Mouse (Mus musculus): Measurements from ENCODE around the gene Bcl9l. TPM values are rescaled to one million over a fixed set of nuclear protein-coding genes. Genes with fewer than 3 reads are reported as not detected.
A peak's percentile ranks its signal among the peaks of the same experiment; 100 is the strongest.

The Bcl9l gene
- total RNA-seq, 4 experiments from 2014 or later = 61.8 to 68.3 (median 64.9) TPM

DNA sequence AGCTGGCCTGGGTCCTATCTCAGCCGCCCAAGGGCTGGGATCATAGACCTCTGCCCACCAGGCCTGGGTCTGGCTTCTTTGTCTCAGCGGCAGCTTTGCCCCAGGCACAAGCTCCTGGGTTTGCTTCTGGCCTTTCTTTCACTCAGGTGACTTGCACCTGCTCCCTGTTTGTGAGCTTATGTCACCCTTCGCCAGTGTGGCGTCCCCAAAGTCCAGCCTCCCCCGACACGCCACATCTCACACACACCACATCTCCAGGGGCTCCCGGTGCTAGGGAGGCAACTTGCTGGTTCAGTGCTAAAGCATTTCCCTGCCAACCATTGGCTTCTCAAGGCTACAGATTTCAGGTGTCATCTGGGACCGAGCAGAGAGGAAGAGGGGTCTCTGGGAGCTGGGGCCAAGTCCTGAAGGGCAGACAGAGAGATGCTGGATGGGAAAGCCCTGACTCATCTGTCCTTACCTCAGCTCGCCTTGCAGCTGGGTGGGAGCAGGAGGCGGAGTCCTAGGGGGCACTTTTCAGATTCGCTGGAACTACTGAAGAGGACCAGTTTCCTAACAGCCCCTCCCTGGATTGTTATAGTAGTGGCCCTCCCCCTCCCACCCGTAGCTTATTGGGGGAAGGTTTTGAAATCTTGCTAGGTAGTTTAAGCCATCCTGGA lies 14.3 kb downstream of the Bcl9l start:
- DNase-seq (ENCODE audit: low spot score in 2 of 2) = no peak

GRCm38 (mm10) chr9:44497624-44498377 lies 15.2 kb downstream of the Bcl9l start:
- DNase-seq (ENCODE audit: low spot score in 2 of 2) = no peak

DNA sequence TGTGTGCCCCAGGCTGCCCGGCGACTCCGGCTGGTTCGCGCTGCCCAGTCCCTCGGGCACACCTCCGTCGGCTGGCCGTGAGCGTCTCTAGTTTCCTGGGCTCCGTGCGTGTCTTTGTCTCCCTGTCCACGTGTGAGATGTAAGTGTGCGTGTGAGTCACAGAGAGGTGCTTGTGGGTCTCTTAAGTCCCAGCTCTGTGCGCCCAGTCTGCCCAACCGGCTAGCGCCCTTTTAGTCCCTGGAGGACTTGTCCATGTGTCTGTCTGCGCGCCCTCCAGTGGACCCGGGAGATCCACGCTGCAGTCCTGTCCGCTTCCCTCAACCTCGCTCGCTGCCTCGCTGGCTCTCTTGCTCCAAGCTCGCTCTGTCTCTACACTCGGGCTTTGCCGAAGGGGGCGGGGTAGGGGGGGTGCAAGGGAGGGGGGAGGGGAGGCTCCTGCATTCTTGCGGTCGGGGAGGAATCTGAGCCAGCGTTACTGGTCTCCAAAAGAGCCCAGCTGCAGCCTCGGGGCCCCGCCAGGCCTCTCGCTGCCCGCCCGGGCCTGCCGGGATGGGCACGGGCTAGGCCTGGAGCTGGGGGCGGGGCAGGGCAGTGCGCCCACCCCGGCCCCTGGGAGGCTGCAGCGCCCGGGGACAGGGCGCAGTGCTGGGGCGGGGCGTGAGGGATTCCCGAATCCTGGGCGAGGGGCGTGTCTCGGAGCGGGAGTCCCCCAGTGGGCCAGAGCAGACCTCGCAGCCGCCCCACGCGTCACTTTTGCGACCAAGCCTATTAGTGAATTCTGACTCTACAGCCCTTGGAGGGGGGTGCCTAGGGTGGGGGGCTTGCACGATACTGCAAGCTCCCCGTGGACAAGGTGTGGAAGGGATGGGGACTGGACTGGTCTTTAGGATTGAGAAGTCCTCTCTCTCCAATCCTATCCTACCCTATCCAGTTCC lies 16.1 kb downstream of the Bcl9l start:
- peak in 1 of 2 experiments; percentile 55 for DNase-seq (ENCODE audit: low spot score in 2 of 2)

- no peak for DNase-seq (ENCODE audit: low spot score in 2 of 2)
These were observed 16.9 kb downstream of the Bcl9l start for GRCm38 (mm10) chr9:44499356-44500162.

DNA sequence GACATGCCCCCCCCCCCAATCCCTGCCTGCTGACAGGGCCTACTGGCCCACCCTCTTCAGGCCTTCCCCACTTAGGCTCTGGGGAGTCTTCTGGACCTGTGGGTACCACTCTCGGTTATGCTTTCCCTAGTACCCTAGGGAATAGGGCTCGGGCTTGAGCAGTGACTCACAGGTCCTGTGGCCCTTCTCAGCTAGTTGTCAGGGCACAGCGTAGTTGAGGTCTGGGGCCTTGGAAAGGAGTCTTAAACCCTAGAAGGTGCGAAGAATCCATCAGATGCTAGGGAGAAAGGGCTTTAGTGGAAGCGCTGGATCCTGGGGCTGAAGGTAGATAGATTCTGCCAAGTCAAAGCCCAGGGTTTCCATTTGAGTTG lies 17.5 kb downstream of the Bcl9l start:
- no peak for DNase-seq (ENCODE audit: low spot score in 2 of 2)

DNA sequence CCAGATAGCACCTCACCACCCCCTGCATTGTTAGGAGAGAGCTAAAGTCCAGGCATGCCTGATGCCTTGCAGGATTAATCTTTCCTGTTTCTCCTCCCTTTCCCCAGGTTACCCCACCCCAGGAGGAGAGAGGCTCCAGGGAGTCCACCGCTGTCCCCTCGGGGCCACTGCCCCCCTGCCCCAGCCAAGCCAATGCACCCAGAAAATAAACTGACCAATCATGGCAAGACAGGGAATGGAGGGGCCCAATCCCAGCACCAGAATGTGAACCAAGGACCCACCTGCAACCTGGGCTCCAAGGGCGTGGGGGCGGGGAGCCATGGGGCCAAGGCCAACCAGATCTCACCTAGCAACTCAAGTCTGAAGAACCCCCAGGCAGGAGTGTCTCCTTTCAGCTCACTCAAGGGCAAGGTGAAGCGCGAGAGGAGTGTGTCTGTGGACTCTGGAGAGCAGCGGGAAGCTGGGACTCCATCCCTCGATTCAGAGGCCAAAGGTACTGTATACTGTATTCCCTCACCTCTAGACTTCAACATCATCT lies 18.1 kb downstream of the Bcl9l start:
- DNase-seq (ENCODE audit: low spot score in 2 of 2) = no peak

DNA sequence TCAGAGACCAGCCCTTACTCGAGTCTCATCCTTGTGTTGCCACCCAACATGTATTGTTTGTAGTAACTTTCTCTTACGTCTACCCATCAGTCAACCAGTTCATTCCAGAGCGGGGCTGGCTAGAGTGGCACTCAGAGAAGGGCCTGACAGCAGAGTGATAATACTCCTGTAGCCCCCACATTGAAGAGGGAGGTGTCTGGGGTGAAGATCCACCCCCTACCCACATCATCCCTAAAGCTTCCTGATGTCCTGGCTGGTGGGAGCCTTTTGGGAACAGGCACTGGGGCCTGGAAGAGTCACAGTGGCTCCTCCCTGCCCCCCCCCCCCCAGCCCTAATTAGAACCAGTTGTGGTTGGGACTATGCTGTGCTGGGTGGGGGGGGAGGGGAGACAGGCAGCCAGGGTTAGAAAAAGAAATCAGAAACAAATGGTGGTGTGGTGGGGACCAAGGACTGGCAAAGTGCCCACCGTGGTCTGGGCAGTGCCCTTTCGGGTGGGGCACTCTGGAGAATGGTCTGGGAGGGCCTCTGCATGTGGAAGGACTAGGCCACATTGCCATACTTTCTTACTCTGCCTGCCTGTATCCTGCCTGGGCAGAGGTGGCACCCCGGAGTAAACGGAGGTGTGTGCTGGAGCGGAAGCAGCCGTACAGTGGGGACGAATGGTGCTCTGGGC lies 18.7 kb downstream of the Bcl9l start:
- no peak for DNase-seq (ENCODE audit: low spot score in 2 of 2)

- DNase-seq (ENCODE audit: low spot score in 2 of 2) = peak in 1 of 2 experiments; percentile 80
These were observed 19.4 kb downstream of the Bcl9l start for GRCm38 (mm10) chr9:44502006-44502405.

- DNase-seq (ENCODE audit: low spot score in 2 of 2) = peak in 1 of 2 experiments; percentile 8
These were observed 22.5 kb downstream of the Bcl9l start for GRCm38 (mm10) chr9:44504893-44505823.

DNA sequence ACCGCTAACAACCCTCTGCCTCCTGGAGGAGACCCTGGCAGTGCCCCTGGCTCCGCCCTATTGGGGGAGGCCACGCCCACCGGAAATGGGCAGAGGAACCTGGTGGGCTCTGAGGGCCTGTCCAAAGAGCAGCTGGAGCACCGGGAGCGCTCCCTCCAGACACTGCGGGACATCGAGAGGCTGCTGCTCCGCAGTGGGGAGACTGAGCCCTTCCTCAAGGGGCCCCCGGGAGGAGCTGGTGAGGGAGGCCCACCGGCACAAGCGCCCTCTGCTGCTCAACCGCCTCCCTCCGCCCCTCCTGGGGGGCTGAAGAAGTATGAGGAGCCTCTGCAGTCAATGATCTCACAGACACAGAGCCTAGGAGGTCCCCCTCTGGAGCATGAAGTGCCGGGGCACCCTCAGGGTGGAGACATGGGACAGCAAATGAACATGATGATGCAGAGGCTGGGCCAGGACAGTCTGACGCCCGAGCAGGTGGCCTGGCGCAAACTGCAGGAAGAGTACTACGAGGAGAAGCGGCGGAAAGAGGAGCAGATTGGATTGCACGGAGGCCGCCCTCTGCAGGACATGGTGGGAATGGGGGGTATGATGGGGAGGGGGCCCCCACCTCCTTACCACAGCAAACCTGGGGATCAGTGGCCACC lies 23.3 kb downstream of the Bcl9l start:
- DNase-seq (ENCODE audit: low spot score in 2 of 2) = peak in 1 of 2 experiments; percentile 6

- DNase-seq (ENCODE audit: low spot score in 2 of 2) = no peak
These were observed 23.9 kb downstream of the Bcl9l start for GRCm38 (mm10) chr9:44506566-44506965.

DNA sequence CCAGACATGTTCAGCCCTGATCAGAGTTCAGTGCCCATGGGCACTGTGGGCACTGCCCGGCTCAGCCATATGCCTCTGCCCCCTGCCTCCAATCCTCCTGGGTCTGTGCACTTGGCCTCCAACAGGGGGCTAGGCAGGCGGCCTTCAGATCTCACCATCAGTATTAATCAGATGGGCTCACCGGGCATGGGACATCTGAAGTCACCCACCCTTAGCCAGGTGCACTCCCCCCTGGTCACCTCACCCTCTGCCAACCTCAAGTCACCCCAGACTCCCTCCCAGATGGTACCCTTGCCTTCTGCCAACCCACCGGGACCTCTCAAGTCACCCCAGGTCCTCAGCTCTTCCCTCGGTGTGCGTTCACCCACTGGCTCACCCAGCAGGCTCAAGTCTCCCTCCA lies 24.7 kb downstream of the Bcl9l start:
- peak in 1 of 2 experiments; percentile 8 for DNase-seq (ENCODE audit: low spot score in 2 of 2)

- peak in 1 of 2 experiments; percentile 3 for DNase-seq (ENCODE audit: low spot score in 2 of 2)
These were observed 25.5 kb downstream of the Bcl9l start for GRCm38 (mm10) chr9:44508124-44508619.

GRCm38 (mm10) chr9:44508721-44509486 lies 26.3 kb downstream of the Bcl9l start:
- peak in 1 of 2 experiments; percentile 4 for DNase-seq (ENCODE audit: low spot score in 2 of 2)

DNA sequence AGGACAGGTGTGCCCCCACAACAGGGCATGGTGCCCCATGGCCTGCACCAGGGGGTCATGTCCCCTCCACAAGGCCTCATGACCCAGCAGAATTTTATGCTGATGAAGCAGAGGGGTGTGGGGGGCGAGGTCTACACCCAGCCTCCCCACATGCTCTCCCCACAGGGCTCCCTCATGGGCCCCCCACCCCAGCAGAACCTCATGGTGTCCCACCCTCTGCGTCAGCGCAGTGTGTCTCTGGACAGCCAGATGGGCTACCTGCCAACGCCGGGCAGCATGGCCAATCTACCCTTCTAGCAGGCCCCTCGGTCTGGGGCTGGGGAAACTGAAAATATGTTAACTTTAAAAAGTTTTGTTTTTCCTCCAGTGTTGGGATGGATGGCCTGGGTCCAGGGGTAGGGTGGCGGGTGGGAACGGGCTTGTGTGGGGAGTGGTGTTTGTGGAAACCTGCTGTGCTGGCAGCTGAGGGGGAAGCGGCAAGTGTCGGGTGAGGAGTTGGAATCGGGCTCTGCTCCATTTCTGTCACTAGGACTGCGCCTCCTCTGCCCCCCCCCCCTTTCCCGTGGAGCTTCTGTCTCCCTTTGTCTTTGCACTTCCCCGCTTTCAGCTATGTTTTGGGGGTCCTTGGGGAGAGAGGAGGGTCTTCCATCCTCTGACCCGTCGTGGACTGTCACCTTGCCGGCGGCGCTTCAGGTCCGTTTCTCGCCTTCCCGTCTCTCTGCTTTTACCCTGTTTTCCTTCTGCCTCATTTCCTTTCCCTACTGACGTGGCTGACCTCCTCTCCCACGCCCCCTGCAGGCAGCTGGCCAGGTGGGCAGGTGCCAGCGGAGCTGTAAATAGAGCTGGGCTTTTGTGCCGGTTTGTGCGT lies 27.1 kb downstream of the Bcl9l start:
- peak; percentile 21 to 65 for DNase-seq (ENCODE audit: low spot score in 2 of 2)

DNA sequence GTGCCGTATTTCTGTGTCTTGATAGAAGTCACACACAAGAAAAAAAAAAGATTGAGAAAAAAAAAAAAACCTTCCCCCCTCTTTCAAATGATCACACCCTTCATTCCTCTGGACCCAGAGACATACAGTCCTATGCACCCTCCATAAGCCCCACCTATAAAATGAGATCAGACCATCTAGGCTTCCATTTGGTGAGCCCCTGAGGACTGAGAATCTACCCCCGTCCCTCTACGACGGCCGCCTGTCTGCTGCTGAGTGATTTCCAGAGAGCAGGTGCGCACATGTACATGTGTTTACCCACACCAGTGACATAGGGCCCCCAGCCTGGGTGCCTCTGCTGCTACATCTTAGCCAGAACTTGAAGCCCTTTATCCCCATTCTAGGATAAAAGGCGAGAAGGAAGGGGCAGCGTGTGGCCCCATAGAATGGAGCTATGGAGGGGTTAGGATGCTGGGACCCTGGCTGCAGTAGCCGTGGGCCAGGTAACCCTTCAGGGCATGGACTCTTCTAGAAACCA lies 27.8 kb downstream of the Bcl9l start:
- DNase-seq (ENCODE audit: low spot score in 2 of 2) = no peak

Measured in layer of hippocampus, adult 8-10 months (tissue).